Mouse (Mus musculus) midbrain, embryonic 13.5 days (tissue): ENCODE data around the gene Cracr2b. TPM values are rescaled to one million over a fixed set of nuclear protein-coding genes. Genes with fewer than 3 reads are reported as not detected.

Experiments
- ATAC-seq: fragments of 200-750 bp; cut with Nextera tagmentation; 2 replicates; pipeline ENCODE4 v1.8.0; 2017; ENCODE audit warnings: mild to moderate bottlenecking, moderate TSS enrichment, moderate library complexity
- H3K27ac ChIP-seq: fragments of 300-500 bp; sonication (generic); 2 replicates; pipeline ENCODE4 v1.5.1; 2015; ENCODE audit warnings: inconsistent platforms, mild to moderate bottlenecking, moderate library complexity
- H3K27me3 ChIP-seq: fragments of 300-500 bp; sonication (generic); 2 replicates; pipeline ENCODE4 v1.6.1; 2015; ENCODE audit warnings: mild to moderate bottlenecking, inconsistent platforms
- H3K36me3 ChIP-seq: fragments of 300-500 bp; sonication (generic); 2 replicates; pipeline ENCODE4 v1.6.1; 2015; ENCODE audit warnings: mild to moderate bottlenecking, inconsistent platforms
- H3K4me1 ChIP-seq: fragments of 300-500 bp; sonication (generic); replicated peaks from 2 replicates; pipeline ENCODE4 v1.6.1; 2015; ENCODE audit warnings: inconsistent platforms
- H3K4me2 ChIP-seq: fragments of 300-500 bp; sonication (generic); replicated peaks from 2 replicates; pipeline ENCODE4 v1.6.1; 2015; ENCODE audit warnings: moderate library complexity, mild to moderate bottlenecking, inconsistent platforms
- H3K4me3 ChIP-seq: fragments of 300-500 bp; sonication (generic); replicated peaks from 2 replicates; pipeline ENCODE4 v1.5.1; 2015; ENCODE audit warnings: mild to moderate bottlenecking, inconsistent platforms
- H3K9ac ChIP-seq: fragments of 300-500 bp; sonication (generic); replicated peaks from 2 replicates; pipeline ENCODE4 v1.6.1; 2015; ENCODE audit warnings: mild to moderate bottlenecking, inconsistent platforms
- H3K9me3 ChIP-seq: fragments of 300-500 bp; sonication (generic); 2 replicates; pipeline ENCODE4 v1.6.1; 2016; ENCODE audit warnings: mild to moderate bottlenecking, inconsistent platforms
- WGBS: fragments of 180-500 bp; shearing (Covaris S2); methylation state at CpG from one replicate; pipeline ENCODE4 v1.1.7; 2015; 5-methylcytosine and 5-hydroxymethylcytosine counted together
- polyA plus RNA-seq: library from polyadenylated mRNA; unstranded; fragments of >200 nt; fragmentation: Nextera tagmentation; extraction: Ambion mirVana; gene quantifications from 2 replicates; pipeline ENCODE4 v1.2.1, GENCODE M21; 2015

Cracr2b gene
- polyA plus RNA-seq, 1 experiment from 2014 or later, result 6.8 TPM

DNA sequence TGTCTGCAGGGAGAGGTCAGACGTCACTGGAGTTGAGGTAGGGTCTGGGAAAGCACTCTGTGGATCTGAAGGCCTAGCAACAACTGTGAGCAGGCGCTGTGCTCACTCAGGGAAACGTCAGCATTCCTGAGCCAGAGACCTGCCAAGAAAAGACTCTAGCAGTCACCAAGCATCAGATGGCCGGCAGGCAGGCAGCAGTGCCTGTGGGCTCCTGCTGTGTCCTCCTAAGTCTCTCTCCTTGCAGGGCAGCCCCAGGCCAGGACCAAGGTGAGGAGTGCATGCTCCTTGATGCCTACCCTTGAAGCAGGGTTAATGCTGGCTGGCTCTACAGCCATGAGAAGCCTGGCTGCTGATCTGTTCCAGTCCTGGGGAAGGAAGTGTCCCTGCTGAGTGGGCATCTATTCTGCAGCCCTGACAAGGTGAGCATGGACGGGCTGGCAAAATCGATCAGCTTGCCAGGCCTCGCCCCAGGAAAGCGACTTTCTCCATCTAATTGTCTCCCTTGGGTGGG is 49.8 kb downstream of the Cracr2b start:
- H3K27ac ChIP-seq, result no peak overlapping the region
- no peak for ATAC-seq
- H3K36me3 ChIP-seq, result peaks cover 52% of the 10 kb centered on the region
- no peak overlapping the region for H3K9ac ChIP-seq
- no peak overlapping the region for H3K4me2 ChIP-seq
- WGBS, result 72% methylated on average over 8 of the region's 8 CpGs
- H3K4me3 ChIP-seq, result no peak overlapping the region
- no peaks in the 10 kb centered on the region for H3K4me1 ChIP-seq
- H3K27me3 ChIP-seq, result no peaks in the 10 kb centered on the region
- no peaks in the 10 kb centered on the region for H3K9me3 ChIP-seq

Other genes starting within 250 kb of the Cracr2b start
- gene Lmntd2, start 247.0 kb upstream of the Cracr2b start, polyA plus RNA-seq, result 1.8 and 2.1 TPM in 2 replicates
- gene Rassf7, start 245.2 kb upstream of the Cracr2b start, polyA plus RNA-seq, result 30.9 and 34.2 TPM in 2 replicates
- 86.9 and 95.0 TPM in 2 replicates for gene Phrf1, start 232.3 kb upstream of the Cracr2b start, polyA plus RNA-seq
- 0.98 and 1.4 TPM in 2 replicates for gene Irf7, start 194.6 kb upstream of the Cracr2b start, polyA plus RNA-seq
- not detected in 2 replicates for gene Cdhr5, start 184.3 kb upstream of the Cracr2b start, polyA plus RNA-seq
- gene Sct, start 182.0 kb upstream of the Cracr2b start, polyA plus RNA-seq, result 1.0 TPM in 2 replicates
- 0.43 and 0.68 TPM in 2 replicates for gene Drd4, start 169.1 kb upstream of the Cracr2b start, polyA plus RNA-seq
- 140 and 148 TPM in 2 replicates for gene Deaf1, start 133.4 kb upstream of the Cracr2b start, polyA plus RNA-seq
- 76.6 and 77.3 TPM in 2 replicates for gene Tmem80, start 133.4 kb upstream of the Cracr2b start, polyA plus RNA-seq
- gene Eps8l2, start 122.2 kb upstream of the Cracr2b start, polyA plus RNA-seq, result 0.23 and 0.31 TPM in 2 replicates
- 337 and 346 TPM in 2 replicates for gene Taldo1, start 68.9 kb upstream of the Cracr2b start, polyA plus RNA-seq
- gene Gatd1, start 47.0 kb upstream of the Cracr2b start, polyA plus RNA-seq, result 55.1 and 63.8 TPM in 2 replicates
- 43.6 and 44.0 TPM in 2 replicates for gene Cend1, start 31.6 kb upstream of the Cracr2b start, polyA plus RNA-seq
- gene Slc25a22, start 23.2 kb upstream of the Cracr2b start, polyA plus RNA-seq, result 71.3 and 72.1 TPM in 2 replicates
- 6.3 and 7.1 TPM in 2 replicates for gene Pidd1, start 17.1 kb upstream of the Cracr2b start, polyA plus RNA-seq
- 787 and 794 TPM in 2 replicates for gene Rplp2, start 13.7 kb upstream of the Cracr2b start, polyA plus RNA-seq
- gene Pnpla2, start 5.9 kb upstream of the Cracr2b start, polyA plus RNA-seq, result 16.2 and 19.2 TPM in 2 replicates
- gene Cd151, start 6.3 kb downstream of the Cracr2b start, polyA plus RNA-seq, result 15.4 and 19.9 TPM in 2 replicates
- 88.2 and 91.1 TPM in 2 replicates for gene Polr2l, start 14.0 kb downstream of the Cracr2b start, polyA plus RNA-seq
- 22.5 and 23.6 TPM in 2 replicates for gene Tspan4, start 14.1 kb downstream of the Cracr2b start, polyA plus RNA-seq
- gene Chid1, start 78.8 kb downstream of the Cracr2b start, polyA plus RNA-seq, result 31.7 and 35.5 TPM in 2 replicates
- 103 and 107 TPM in 2 replicates for gene Ap2a2, start 101.1 kb downstream of the Cracr2b start, polyA plus RNA-seq
- 0.26 and 0.27 TPM in 2 replicates for gene Muc6, start 194.2 kb downstream of the Cracr2b start, polyA plus RNA-seq
- gene Muc2, start 229.2 kb downstream of the Cracr2b start, polyA plus RNA-seq, result 0.09 and 0.27 TPM in 2 replicates